ENCODE assay signal across 16 mouse cellular contexts in the genomic region with DNA sequence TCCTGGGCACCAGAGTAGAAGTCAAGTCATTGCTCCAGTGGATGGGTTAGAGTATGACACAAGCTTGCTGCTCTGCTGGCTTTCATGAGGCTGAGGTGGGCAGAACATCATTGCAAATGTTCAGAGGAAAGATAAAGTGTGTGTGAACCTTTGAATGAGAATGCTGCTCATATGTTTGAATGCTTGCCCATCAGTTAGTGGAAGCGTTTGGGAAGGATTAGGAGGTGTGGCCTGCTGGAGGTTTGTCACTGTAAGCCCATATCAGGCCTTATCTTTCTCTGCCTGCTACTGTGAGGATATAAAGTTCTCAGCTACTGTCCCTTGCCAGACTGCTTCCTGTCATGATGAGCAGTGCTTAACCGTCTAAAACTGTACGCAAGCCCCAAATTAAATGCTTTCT.
"Had no signal": no experiment of that assay in that cellular context is flagged by ENCODE, and none has a peak within 500 bp of the region (broad histone marks: within the 10 kb centered on the region; RNA-seq: fewer than 3 reads in every experiment).

No protein-coding gene starts in this region.

- DNase-seq: retina, postnatal 1 day; right cerebral cortex, adult 18-20 months; right cerebral cortex, postnatal 14 days; right cerebral cortex, postnatal 25 days; right cerebral cortex, postnatal 4 days; spleen, adult 18-20 months; thymus, adult 18-20 months; thymus, adult 2 months; thymus, postnatal 14 days; thymus, postnatal 25 days; thymus, postnatal 36 days; thymus, postnatal 4 days had no signal

- H3K27me3 ChIP-seq: neural tube, embryonic 13.5 days; neural tube, embryonic 15.5 days; stomach, embryonic 15.5 days had no signal

- H3K9me3 ChIP-seq: neural tube, embryonic 15.5 days; stomach, embryonic 15.5 days had no signal

- H3K27ac ChIP-seq: neural tube, embryonic 13.5 days; neural tube, embryonic 15.5 days; stomach, embryonic 15.5 days; stomach, postnatal 0 days had no signal

- H3K9ac ChIP-seq: neural tube, embryonic 13.5 days; neural tube, embryonic 15.5 days; stomach, embryonic 15.5 days had no signal

- H3K4me1 ChIP-seq: neural tube, embryonic 13.5 days; neural tube, embryonic 15.5 days had no signal

- H3K4me2 ChIP-seq: neural tube, embryonic 13.5 days; neural tube, embryonic 15.5 days; stomach, embryonic 15.5 days had no signal

- H3K4me3 ChIP-seq: neural tube, embryonic 13.5 days; neural tube, embryonic 15.5 days; stomach, embryonic 15.5 days had no signal
